Mouse (Mus musculus) common myeloid progenitor, adult 5-6 weeks (primary cell): ENCODE measurements at regions not wholly inside any gene's neighbourhood (a gene's known extent, or its start where the extent isn't known, plus 50 kb on each side); places are given as distances from the start of the nearest gene placed in this dataset.

Experiments used
- ATAC-seq: replicated peaks from 2 replicates; pipeline ENCODE4 v1.8.0; 2016; ENCODE audit warnings: low read depth, mild to moderate bottlenecking, moderate TSS enrichment, inconsistent platforms; ENCODE audit not compliant: poor library complexity, severe bottlenecking

DNA sequence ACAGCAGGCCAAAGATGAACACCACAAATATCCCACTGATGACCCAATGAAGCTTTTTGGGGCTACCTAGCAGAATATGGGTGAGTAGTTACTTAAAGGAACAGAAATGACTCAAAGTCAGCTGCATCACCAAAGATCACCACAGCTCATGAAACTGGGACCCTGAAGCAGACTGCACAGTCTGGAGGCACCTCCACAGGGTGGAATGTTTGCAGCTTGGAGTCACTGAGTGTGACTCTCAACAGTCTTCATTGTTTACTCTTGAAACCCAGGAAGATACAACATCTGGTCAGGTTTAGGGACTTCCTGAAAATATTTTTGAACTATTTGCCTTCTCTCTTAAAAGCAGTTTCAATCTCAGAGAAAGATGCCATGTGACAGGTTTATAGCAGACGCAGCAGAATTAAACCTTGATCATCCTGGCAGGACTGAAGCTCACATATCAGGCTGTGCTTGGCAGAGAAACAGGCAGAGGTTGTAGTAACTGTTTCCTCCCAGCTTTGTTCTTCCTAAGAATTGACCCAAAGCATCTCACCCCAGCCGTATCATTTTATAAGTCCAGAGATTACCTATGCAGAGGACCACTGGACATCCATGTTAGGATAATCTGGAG, 944.1 kb upstream of the Adgrl4 start:
- ATAC-seq, result no peak

DNA sequence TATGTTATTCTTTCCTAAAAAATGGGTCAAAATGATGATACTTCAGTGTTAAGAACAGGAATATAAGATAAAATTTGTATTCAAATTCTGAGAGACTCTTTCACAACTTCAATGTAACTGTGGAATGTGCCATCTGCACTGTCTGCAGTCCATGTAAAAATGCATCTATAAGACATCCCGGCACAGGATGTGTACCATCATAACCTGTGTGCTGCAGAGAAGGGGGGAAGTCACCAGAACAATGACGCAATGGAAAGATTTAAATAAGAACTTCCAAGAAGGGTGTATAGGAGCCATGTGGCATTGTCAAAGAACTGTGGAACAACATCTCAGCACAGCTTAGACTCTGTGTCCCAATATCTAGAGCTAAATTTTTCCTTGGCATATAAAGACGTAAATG, 906.7 kb upstream of the Adgrl4 start:
- no peak for ATAC-seq

DNA sequence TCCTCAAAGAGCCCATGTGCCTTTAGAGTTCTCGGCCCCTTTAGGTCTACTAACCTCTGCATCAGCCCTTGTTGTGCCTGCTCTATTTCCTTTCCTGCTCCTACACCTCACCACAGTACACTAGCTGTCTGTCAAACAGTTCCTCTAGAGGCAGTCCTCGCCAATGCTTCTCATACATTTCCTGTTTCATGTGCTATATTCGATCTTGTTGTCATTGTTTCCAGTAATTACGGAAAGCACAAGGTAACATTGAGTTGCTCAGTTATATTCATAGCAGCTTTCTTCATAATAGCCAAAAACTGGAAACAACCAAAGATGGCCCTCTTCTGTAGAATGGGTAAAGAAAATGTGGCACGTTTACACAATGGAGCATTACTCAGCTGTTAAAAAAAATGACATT, 894.6 kb upstream of the Adgrl4 start:
- ATAC-seq, result no peak

DNA sequence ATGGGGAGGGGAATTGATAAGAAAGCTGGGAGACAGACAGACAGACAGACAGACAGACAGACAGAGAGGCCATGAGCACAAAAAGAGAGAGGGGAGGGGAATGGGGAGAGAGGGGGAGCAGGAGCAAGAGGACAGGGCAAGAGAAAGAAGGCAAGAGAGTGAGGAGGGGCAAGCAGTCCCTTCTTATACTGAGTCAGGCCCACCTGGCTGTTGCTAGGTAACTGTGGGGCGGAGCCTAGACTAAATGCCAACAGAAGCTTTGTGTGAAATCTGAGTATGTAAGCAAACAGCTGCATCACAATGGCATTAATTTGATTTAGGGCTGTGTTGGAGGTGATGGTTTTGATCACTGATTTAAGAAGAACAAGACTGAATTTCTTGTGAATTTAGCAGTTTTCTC, 849.2 kb upstream of the Adgrl4 start:
- ATAC-seq, result no peak

DNA sequence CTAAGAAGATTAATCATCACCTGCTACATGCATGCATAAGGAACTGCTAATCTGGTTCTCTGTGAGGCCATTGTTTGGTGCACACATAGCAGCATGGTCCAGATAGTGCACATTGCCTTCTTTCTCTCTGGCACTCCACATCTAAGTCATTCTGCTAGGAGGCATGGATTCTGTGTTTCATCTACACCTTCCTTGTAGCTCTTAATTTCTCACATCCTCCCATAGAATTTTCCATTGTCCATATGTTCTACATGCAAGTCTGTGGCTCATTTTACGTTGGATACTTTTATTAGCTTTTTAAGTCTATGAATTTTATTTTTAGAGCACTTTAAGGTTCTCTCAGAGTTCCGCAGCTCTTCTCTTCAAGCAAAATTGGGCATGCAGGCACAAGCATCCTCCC, 846.7 kb upstream of the Adgrl4 start:
- no peak for ATAC-seq

DNA sequence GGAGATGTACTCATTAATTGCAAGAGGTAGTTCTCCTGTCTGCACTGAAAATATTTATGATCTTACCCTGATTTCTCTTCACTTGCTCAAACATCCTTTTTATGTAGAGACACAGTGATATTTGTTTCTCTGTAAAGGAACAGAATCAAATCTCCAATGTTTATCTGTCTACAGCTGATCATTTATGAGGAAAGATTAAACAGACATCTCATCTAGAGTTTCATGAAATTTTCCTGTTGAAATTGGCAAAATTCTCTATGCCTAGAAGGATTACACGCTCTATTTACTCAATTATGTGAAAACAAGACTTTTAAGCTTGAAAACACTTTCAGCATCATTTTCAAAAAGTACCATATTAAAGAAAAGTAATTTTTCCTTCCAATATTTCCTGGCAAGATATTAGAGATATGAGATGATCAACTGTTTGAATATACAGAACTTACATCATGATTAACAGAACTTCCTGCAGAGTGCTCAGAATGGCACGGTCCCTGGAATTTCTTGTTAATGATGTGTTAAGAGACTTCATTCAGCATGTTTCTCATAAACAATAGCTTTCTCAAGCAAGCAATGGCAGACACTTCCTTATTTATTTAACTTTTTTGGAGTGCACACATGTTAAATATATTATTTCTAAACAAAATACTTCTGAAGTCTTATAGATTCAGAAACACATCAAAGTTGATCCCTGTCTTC, 834.1 kb upstream of the Adgrl4 start:
- no peak for ATAC-seq

DNA sequence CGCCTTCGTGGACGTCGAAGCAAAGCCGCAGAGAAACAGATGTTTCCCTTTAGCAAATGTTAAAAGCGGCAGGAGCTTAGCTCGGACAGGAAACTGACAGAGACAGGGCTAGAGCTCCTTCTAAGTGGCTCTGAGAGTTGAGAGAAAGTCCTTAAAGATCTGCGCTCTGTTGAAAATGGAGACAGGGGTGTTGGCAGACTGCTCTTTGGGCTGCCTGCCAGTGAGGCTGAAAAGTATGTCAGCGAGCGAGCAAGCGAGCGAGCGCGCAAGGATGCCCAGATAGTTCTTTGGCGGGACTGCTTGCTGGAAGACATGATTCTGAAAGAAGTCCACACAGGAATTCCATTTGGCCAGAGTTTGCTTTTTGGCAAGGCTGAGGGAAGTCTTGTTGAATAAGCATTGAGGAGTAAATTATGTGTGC, 827.0 kb upstream of the Adgrl4 start:
- ATAC-seq, result peak; percentile 97

DNA sequence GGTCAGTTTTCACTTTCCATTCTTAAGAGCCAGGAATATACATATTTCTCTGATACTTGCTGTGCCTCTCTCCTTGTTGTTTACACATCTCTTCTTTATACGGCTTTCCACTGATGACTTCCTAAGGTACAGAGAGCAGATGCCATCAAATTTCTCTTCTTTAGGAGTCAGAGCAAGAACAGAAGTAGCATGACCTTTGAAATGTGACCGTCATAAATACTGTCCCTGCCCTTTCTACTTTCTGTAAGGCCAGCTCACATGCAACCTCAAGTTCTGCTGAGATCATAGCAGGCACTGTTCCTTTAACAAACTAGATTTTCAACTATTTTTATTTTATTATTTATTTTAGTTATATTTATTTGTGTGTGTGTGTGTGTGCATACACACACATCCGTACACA, 800.1 kb upstream of the Adgrl4 start:
- no peak for ATAC-seq

DNA sequence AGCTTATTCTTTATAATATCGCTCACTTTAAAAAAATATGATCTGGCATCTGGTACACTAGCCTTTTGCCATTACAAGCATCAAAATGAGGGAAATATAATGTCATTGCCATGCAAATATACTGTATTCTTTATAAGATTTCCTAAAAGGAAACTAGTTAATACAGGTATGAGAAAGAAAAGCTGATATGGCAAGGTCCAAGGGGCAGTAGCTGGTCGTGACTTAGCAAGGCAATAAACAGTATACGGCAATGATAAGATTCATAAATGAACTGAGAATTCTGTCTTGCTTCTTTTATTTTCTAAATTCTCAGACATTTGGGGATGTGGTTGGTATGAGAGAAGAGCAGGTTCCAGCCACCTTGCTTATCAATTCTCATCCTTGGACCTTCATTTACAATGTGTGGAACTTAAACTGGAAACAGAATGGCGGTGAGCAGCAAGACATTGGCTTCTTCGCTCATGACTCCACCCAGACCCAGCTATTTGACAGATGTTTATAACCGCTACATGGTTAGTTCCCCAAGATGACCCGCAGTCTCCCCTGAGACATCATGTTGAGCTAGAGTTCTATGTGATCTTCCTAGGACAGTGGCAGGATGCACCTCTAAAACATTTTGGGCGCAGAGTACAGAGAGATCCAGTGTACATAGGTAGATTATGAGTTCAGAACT, 797.5 kb upstream of the Adgrl4 start:
- no peak for ATAC-seq

DNA sequence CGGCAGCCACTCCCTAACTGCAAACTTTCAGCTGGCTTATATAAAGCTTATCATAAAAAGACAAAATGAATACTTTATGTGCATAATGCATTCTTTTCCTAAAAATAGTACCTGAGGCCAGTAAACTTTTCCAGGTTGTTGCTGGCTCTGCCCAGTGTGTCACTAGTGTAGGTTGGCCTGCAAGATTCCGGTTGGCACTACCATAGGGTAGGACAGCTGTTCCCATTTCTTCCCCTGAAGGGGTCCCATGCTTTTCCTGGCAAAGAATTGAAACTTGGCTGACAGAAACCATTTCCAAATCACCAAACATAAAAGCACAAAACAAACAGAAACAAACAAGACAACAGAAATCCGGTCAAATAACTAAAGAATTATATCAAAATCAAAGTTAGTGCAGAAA, 789.6 kb upstream of the Adgrl4 start:
- ATAC-seq, result no peak

DNA sequence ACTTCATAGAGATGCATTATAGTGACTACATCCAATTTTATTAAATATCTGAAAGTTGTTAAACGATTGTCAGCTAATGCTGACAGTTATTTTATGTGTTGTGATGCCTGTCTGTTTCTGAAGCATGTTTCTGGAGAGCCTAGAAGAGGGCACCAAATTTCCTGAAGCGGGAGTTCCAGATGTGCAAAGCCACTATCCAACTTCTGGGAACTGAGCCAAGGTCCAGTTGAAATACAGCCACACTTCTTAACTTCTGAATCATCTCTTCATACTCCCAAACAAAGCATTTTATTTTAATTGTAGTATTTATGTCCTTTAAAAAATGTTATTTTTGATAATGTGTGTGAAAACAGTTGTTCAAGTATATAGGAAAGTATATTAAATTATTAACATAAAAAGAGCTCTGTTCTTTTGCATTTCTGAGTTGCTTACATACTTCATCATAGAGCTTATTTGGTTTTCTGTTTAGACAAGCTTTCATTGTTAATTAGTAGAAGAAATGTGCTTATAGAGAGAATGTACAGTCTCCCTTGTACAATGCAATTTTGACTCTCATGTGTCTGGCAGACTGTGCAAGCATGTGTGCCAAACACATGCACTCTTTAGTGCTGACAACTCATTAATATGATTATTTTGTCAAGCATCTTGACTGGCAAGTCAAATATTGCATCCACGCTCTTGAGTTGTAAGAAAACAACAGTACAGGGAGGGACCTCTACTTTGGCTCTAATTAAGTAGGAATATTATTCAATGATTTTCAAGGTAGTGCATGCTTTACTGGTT, 787.7 kb upstream of the Adgrl4 start:
- no peak for ATAC-seq

DNA sequence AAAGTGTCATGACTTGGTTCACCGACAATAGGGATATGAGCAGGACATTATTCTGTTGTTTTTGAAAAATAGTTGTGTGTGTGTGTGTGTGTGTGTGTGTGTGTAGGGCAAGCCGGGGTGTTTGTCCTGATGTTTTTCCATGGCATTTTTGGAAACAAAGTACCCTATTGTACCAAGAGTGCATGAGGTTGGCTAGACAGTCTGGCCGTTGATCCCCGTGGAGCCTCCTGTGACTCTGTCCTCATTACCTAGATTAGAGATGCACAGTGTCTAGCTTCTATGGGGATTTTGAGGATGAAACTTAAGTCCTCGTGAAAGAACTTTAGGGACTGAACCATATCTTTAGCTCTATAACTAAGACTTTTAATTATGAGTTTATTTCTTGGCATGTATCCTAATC, 741.9 kb upstream of the Adgrl4 start:
- ATAC-seq, result no peak

DNA sequence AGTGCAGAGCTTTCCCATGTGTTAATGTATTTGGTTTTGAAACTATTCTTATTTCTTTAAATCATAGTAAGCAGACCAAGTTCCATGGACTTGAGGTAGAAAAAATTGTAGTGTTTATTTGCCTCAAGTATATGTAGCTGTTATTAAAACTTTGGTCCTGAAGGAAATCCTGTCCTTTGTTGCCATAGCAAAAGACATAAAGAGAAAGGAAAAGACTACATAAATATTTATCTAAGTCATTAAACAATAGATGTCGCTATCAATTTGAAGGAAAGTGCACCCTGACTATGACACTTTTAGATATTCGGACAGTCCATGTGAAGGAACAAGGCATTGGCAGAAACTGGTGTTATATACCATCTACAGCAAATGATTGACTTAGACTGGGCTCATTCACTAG, 737.7 kb upstream of the Adgrl4 start:
- ATAC-seq, result no peak
